Mouse (Mus musculus) brain, embryonic 14.5 days (tissue): ENCODE data around the gene Amn1.

Source experiments
- CTCF ChIP-seq: fragments of 200-500 bp; IDR thresholded peaks from 2 replicates; pipeline ENCODE4 v1.5.1; 2012; ENCODE audit warnings: inconsistent platforms, mild to moderate bottlenecking, moderate library complexity, borderline replicate concordance; ENCODE audit not compliant: insufficient read depth, insufficient read length; ENCODE audit errors: extremely low read depth
- POLR2A ChIP-seq: fragments of 200-500 bp; IDR thresholded peaks from 2 replicates; pipeline ENCODE4 v1.6.1; 2012; ENCODE audit warnings: mild to moderate bottlenecking, inconsistent platforms, borderline replicate concordance; ENCODE audit not compliant: poor library complexity, insufficient read depth, insufficient read length, severe bottlenecking; ENCODE audit errors: extremely low read depth

DNA sequence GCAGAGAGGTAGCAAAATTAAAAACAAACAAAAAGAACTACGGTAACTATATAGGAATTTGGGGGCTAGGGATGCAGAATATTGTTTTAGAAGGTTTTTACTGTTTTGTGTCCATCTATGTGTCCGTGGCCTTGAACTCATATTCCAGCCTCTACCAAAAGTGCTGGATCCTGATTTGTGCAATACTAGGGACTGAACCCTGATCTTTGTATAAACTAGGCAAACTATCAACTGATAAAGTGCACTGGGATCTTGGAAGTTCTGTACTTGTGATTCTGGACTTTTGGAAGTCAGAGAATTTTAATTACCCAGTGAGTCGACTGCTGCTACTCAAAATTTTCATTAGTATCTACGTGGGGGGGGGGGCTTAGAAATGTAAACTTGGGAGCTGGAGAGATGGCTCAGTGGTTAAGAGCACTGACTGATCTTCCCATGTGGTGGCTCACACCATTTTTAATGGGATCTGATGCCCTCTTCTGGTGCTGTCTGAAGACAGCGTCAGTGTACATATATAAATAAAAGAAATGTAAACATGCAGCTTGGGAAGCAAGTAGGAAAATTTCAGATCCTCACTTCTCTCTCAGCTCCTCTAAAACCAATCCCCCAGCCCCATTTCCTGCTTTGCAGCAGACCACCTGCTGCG lies 34.9 kb downstream of the Amn1 start:
- TF ChIP-seq POLR2A (no peak), CTCF (no peak)
